ENCODE assay signal across 9 mouse cellular contexts in genomic region chr16:34531506-34531905, GRCm38 (mm10). TPM values are rescaled to one million over a fixed set of nuclear protein-coding genes. Genes with fewer than 3 reads are reported as not detected.
DNase-seq lines count a peak whose midpoint lies in the region; ATAC-seq and TF ChIP-seq lines count a peak whose summit lies in the region.
"Had no signal": no experiment of that assay in that cellular context is flagged by ENCODE, and none has a peak within 500 bp of the region (broad histone marks: within the 10 kb centered on the region; RNA-seq: fewer than 3 reads in every experiment).

No protein-coding gene starts in this region.

- H3K4me3 ChIP-seq in kidney, embryonic 16.5 days (ENCODE audit: low read length): no peak overlapping the region
- no peak overlapping the region for H3K4me3 ChIP-seq in ES-Bruce4 (ENCODE audit: low read depth, low read length)
- no peak overlapping the region for H3K4me3 ChIP-seq in limb, embryonic 10.5 days
- H3K4me3 ChIP-seq: erythroblast, embryonic 14.5 days had no signal

- no peak for TF ChIP-seq POLR2A in ES-Bruce4 (IDR thresholded peaks at IDR 0.05; ENCODE audit: insufficient read depth, low read length)

- peak; percentile 2 for TF ChIP-seq CTCF in ES-Bruce4 (IDR thresholded peaks at IDR 0.05; ENCODE audit: low read depth, low read length)

- peak; percentile 61 for DNase-seq in kidney, adult 18-20 months
- DNase-seq in 3T3-L1 (ENCODE audit: low read depth, low spot score): peak; percentile 84
- peak; percentile 43 to 72 for DNase-seq in cerebellum, postnatal 25 days
- peak; percentile 47 for DNase-seq in limb, embryonic 10.5 days (ENCODE audit: low spot score)
- peak; percentile 5 for DNase-seq in splenic B cell, adult 2 months (ENCODE audit: low read depth, low spot score)
- DNase-seq in T-cell, adult 2 months (ENCODE audit: low spot score): no peak

- TF ChIP-seq EP300 in ES-Bruce4 (IDR thresholded peaks at IDR 0.05; ENCODE audit: insufficient read depth, low read depth, low read length): no peak

- no peaks in the 10 kb centered on the region for H3K36me3 ChIP-seq in kidney, embryonic 16.5 days (ENCODE audit: insufficient read depth, low read length)
- no peaks in the 10 kb centered on the region for H3K36me3 ChIP-seq in ES-Bruce4 (ENCODE audit: control insufficient read depth, insufficient read depth, low read length, poor library complexity, severe bottlenecking)
- no peaks in the 10 kb centered on the region for H3K36me3 ChIP-seq in limb, embryonic 10.5 days
- no peaks in the 10 kb centered on the region for H3K36me3 ChIP-seq in splenic B cell, adult 2 months (ENCODE audit: control insufficient read depth, insufficient read depth, low read length, poor library complexity, severe bottlenecking)

- H3K27me3 ChIP-seq in kidney, embryonic 16.5 days (ENCODE audit: insufficient read depth, low read length): no peaks in the 10 kb centered on the region
- H3K27me3 ChIP-seq in ES-Bruce4 (ENCODE audit: control insufficient read depth, insufficient read depth, low read length, poor library complexity, severe bottlenecking): no peaks in the 10 kb centered on the region
- H3K27me3 ChIP-seq in limb, embryonic 10.5 days (ENCODE audit: low read depth, poor library complexity, severe bottlenecking): no peaks in the 10 kb centered on the region
- H3K27me3 ChIP-seq in splenic B cell, adult 2 months (ENCODE audit: control insufficient read depth, insufficient read depth, low read length, poor library complexity, severe bottlenecking): no peaks in the 10 kb centered on the region

- no peak overlapping the region for H3K27ac ChIP-seq in kidney, embryonic 16.5 days (ENCODE audit: low read length)
- no peak overlapping the region for H3K27ac ChIP-seq in ES-Bruce4 (ENCODE audit: insufficient read depth, low read length)
- no peak overlapping the region for H3K27ac ChIP-seq in limb, embryonic 10.5 days

- H3K4me1 ChIP-seq in kidney, embryonic 16.5 days (ENCODE audit: insufficient read depth, low read length): peaks cover 25% of the 10 kb centered on the region
- H3K4me1 ChIP-seq in ES-Bruce4 (ENCODE audit: control insufficient read depth, insufficient read depth, low read length): no peaks in the 10 kb centered on the region
- H3K4me1 ChIP-seq in limb, embryonic 10.5 days: peaks cover 15% of the 10 kb centered on the region

- no peak overlapping the region for H3K4me2 ChIP-seq in kidney, embryonic 16.5 days (replicated peaks; ENCODE audit: low read depth, low read length)

- ATAC-seq in kidney, embryonic 16.5 days (ENCODE audit: low FRiP score, low TSS enrichment): no peak

- H3K9ac ChIP-seq in kidney, embryonic 16.5 days (replicated peaks; ENCODE audit: low read length): no peak overlapping the region
- no peak overlapping the region for H3K9ac ChIP-seq in ES-Bruce4 (ENCODE audit: low read depth, poor library complexity, severe bottlenecking)

- H3K9me3 ChIP-seq in kidney, embryonic 16.5 days (ENCODE audit: low read length): no peaks in the 10 kb centered on the region
- no peaks in the 10 kb centered on the region for H3K9me3 ChIP-seq in ES-Bruce4 (replicated peaks; ENCODE audit: control insufficient read depth, insufficient read depth, low read length, poor library complexity, severe bottlenecking)
- H3K9me3 ChIP-seq in limb, embryonic 10.5 days (replicated peaks): no peaks in the 10 kb centered on the region

- whole genome bisulfite sequencing in kidney, embryonic 16.5 days: 0% methylated on average over 1 of the region's 1 CpGs
- WGBS in limb, embryonic 10.5 days: 6% methylated on average over 1 of the region's 1 CpGs

RNA-seq across cellular contexts. Expression of gene Kalrn, which starts 41.8 kb away (rescaled TPM):
- polyA plus RNA-seq in kidney, embryonic 16.5 days (2015; fragmentation: Nextera tagmentation; extraction: Ambion mirVana): 15.2 and 16.5 TPM in 2 replicates
- 8.2 and 9.0 TPM in 2 replicates for polyA plus RNA-seq in ES-Bruce4 (2011; ENCODE audit: insufficient read depth, insufficient read length, low read depth, missing spikeins)
- 8.0 and 8.3 TPM in 2 replicates for polyA plus RNA-seq in limb, embryonic 10.5 days (2016; fragmentation: Nextera tagmentation; extraction: Ambion mirVana)
